Mouse (Mus musculus) bone marrow, adult 2 months (tissue): ENCODE measurements around the gene Stip1. TPM values are rescaled to one million over a fixed set of nuclear protein-coding genes. Genes with fewer than 3 reads are reported as not detected.

Experiments
- H3K27ac ChIP-seq: fragments of 200-500 bp; 2 replicates; pipeline ENCODE4 v1.5.1; 2012; ENCODE audit warnings: low read depth, mild to moderate bottlenecking, control low read depth, inconsistent platforms, low read length; ENCODE audit not compliant: control insufficient read depth, poor library complexity, insufficient read depth
- H3K4me1 ChIP-seq: fragments of 200-500 bp; 2 replicates; pipeline ENCODE4 v1.6.1; 2011; ENCODE audit warnings: low read length; ENCODE audit not compliant: control insufficient read depth, insufficient read depth
- H3K4me3 ChIP-seq: fragments of 200-500 bp; replicated peaks from 2 replicates; pipeline ENCODE3; 2011; ENCODE audit warnings: mild to moderate bottlenecking, low read depth, low read length, control low read depth; ENCODE audit not compliant: control insufficient read depth
- CTCF ChIP-seq: fragments of 200-500 bp; IDR thresholded peaks from 2 replicates; pipeline ENCODE4 v1.5.1; 2011; ENCODE audit warnings: low read length, control low read depth; ENCODE audit not compliant: control insufficient read depth, insufficient read depth
- POLR2A ChIP-seq: fragments of 200-500 bp; IDR thresholded peaks from 2 replicates; pipeline ENCODE4 v1.6.1; 2011; ENCODE audit warnings: low read depth, mild to moderate bottlenecking, control low read depth, low read length, borderline replicate concordance; ENCODE audit not compliant: control insufficient read depth
- WGBS: fragments of 180-500 bp; shearing (Covaris S2); methylation state at CpG from one replicate; pipeline ENCODE4 v1.1.7; 2018; 5-methylcytosine and 5-hydroxymethylcytosine counted together
- polyA plus RNA-seq: library from polyadenylated mRNA; stranded (reverse); fragments of >200 nt; gene quantifications from 2 replicates; pipeline ENCODE4 v1.2.4, GENCODE M21; 2011; ENCODE audit warnings: low replicate concordance; ENCODE audit not compliant: missing spikeins, insufficient read depth, insufficient read length

Stip1 gene
- polyA plus RNA-seq, 1 experiment, result 95.7 TPM

DNA sequence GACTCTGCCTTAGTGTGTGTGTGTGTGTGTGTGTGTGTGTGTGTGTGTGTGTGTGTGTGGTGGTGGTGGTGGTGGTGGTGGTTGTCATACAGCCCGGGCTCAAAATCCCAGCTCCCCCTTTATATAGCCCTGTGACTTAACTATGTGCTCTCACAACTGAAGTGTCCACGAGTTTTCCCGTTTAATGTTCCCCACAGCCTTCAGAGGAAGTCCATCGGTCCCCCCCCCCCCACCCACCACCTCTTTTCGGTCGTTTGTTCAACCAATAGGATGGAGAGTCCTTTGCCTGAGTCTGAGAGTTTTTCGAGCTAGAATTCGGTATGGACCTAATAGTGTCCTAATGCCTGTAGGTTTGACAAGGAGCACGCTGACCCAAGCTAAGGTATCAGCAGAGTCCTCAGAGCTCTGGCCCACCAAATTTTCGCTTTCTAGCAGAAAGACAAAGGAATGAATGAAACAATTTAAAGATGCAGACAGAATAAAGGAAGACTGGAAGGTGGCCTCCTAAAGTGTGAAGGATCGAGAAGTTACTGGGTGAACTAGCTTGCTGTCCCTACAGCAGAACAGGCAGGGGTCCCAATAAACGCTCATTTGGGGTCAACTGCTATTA is 66.1 kb downstream of the Stip1 start:
- WGBS, result 23% methylated on average over 12 of the region's 12 CpGs
- no peak overlapping the region for H3K4me3 ChIP-seq
- H3K27ac ChIP-seq, result no peak overlapping the region
- TF ChIP-seq CTCF (no peak), POLR2A (no peak)
- peaks cover 4% of the 10 kb centered on the region; the same call in 1 of the 2 replicates for H3K4me1 ChIP-seq

DNA sequence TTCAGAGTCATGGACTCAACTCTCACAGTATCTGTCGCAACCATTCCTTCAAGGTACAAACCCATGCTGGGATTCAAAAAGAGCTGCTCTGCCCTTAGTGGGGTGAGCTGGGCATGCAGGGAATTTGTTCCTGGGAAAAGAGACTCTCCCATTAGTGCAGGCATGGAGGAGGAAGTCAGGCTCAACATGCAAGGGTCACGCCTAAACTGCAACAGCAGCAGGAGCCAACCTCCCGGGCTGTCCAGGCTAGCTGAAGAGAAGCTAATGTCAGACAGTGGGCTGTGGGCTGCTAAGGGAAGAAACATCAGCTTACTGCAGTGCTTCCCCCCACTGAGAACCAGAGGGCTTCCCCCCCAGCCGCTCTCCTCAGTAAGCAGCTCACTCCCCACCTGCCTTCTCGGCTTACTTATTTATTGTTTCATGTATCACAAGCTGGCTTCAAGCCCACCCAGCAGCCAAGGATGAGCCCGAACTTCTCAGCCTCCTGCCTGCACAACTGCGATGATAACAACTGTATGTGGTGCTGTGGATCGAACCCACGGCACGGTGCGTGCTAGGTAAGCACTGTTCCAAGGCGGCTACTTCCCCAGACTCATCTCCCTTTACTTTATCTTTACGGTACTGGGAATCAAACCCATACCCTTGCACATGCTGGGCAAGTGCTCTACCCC is 67.4 kb downstream of the Stip1 start:
- no peak overlapping the region for H3K27ac ChIP-seq
- H3K4me3 ChIP-seq, result no peak overlapping the region
- WGBS, result 82% methylated on average over 13 of the region's 13 CpGs
- no peak for TF ChIP-seq POLR2A
- no peak for TF ChIP-seq CTCF
- peaks cover 4% of the 10 kb centered on the region; the same call in 1 of the 2 replicates for H3K4me1 ChIP-seq

GRCm38 (mm10) chr19:6971644-6972043 is 68.1 kb downstream of the Stip1 start:
- 74% methylated on average over 6 of the region's 6 CpGs for WGBS
- Histone ChIP-seq H3K4me3 (no peak overlapping the region), H3K4me1 (peaks cover 4% of the 10 kb centered on the region; the same call in 1 of the 2 replicates), H3K27ac (no peak overlapping the region)
- no peak for TF ChIP-seq POLR2A

Other genes with a start within 250 kb of the Stip1 start
- gene Rps6ka4, start 199.3 kb downstream of the Stip1 start, polyA plus RNA-seq, result 4.7 and 5.5 TPM in 2 replicates
- gene Ccdc88b, start 181.8 kb downstream of the Stip1 start, polyA plus RNA-seq, result 29.0 and 66.6 TPM in 2 replicates
- 28.6 and 37.9 TPM in 2 replicates for gene Trmt112, start 130.3 kb downstream of the Stip1 start, polyA plus RNA-seq
- gene Prdx5, start 129.9 kb downstream of the Stip1 start, polyA plus RNA-seq, result 181 and 324 TPM in 2 replicates
- 25.1 and 27.2 TPM in 2 replicates for gene Esrra, start 118.2 kb downstream of the Stip1 start, polyA plus RNA-seq
- 2.6 TPM in 1 of 2 replicates, not detected in the other for gene Catsperz, start 114.6 kb downstream of the Stip1 start, polyA plus RNA-seq
- gene Kcnk4, start 105.5 kb downstream of the Stip1 start, polyA plus RNA-seq, result not detected in 2 replicates
- gene Bad, start 98.1 kb downstream of the Stip1 start, polyA plus RNA-seq, result 15.4 and 20.4 TPM in 2 replicates
- 18.7 and 31.9 TPM in 2 replicates for gene Gpr137, start 97.5 kb downstream of the Stip1 start, polyA plus RNA-seq
- 83.5 and 137 TPM in 2 replicates for gene Ppp1r14b, start 65.0 kb downstream of the Stip1 start, polyA plus RNA-seq
- gene Plcb3, start 63.5 kb downstream of the Stip1 start, polyA plus RNA-seq, result 9.7 and 14.6 TPM in 2 replicates
- gene Fkbp2, start 59.5 kb downstream of the Stip1 start, polyA plus RNA-seq, result 40.9 and 42.3 TPM in 2 replicates
- gene Vegfb, start 52.3 kb downstream of the Stip1 start, polyA plus RNA-seq, result 10.0 and 14.0 TPM in 2 replicates
- gene Dnajc4, start 47.4 kb downstream of the Stip1 start, polyA plus RNA-seq, result 14.8 and 28.8 TPM in 2 replicates
- gene Nudt22, start 43.9 kb downstream of the Stip1 start, polyA plus RNA-seq, result 13.2 and 20.7 TPM in 2 replicates
- gene Trpt1, start 43.8 kb downstream of the Stip1 start, polyA plus RNA-seq, result 4.6 TPM in 1 of 2 replicates, not detected in the other
- 149 and 202 TPM in 2 replicates for gene Fermt3, start 20.5 kb downstream of the Stip1 start, polyA plus RNA-seq
- gene Macrod1, start 16.8 kb upstream of the Stip1 start, polyA plus RNA-seq, result 4.8 and 6.2 TPM in 2 replicates
- not detected in 2 replicates for gene Flrt1, start 65.8 kb upstream of the Stip1 start, polyA plus RNA-seq
- gene Otub1, start 166.3 kb upstream of the Stip1 start, polyA plus RNA-seq, result 24.0 and 45.5 TPM in 2 replicates
- 369 and 431 TPM in 2 replicates for gene Cox8a, start 177.6 kb upstream of the Stip1 start, polyA plus RNA-seq
- gene Naa40, start 201.2 kb upstream of the Stip1 start, polyA plus RNA-seq, result 16.3 and 17.7 TPM in 2 replicates
- gene Rcor2, start 227.4 kb upstream of the Stip1 start, polyA plus RNA-seq, result 4.4 and 19.6 TPM in 2 replicates